Mouse (Mus musculus): ENCODE data around the gene Cbl. TPM values are rescaled to one million over a fixed set of nuclear protein-coding genes. Genes with fewer than 3 reads are reported as not detected.

Gene Cbl
- total RNA-seq, 2 experiments from 2014 or later, result 18.6 to 22.4 TPM

GRCm38 (mm10) chr9:44134851-44135730, 98.8 kb downstream of the Cbl start:
- intact Hi-C loops (cut with DNase I), result no loop called here
- DNase-seq (ENCODE audit: low spot score), result peak; percentile 40

- intact Hi-C loops (cut with DNase I), result no loop called here
- DNase-seq (ENCODE audit: low spot score), result peak; percentile 41
Observed at GRCm38 (mm10) chr9:44134101-44134850, 99.6 kb downstream of the Cbl start, which contains the start of gene Mcam. Gene Mcam, plus strand, starts transcription at chr9:44134469.

DNA sequence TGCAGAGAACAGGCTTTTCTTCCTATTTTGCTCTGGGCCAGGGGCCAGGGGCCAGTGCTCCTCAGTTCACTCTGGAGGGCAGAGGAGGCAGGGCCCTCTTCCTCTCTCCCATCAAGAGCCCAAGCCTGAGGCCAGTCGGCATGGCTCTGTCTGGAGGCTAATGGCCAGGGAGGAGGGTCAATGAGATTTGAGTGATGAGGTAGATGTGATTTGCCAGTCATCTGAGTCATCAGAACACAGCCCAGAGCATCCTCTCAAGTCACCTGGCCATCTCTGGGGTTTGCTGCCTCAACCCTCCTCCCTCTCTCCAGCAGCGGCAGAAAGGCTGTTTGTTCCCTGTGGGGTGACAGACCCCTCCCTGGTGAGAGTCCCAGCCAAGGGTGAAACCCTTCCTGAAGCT, 100.6 kb downstream of the Cbl start:
- DNase-seq (ENCODE audit: low spot score), result no peak

GRCm38 (mm10) chr9:44132200-44132599, 101.6 kb downstream of the Cbl start:
- no peak for DNase-seq (ENCODE audit: low spot score)

More for the DNA sequence above, 100.6 kb downstream of the Cbl start:
- intact Hi-C loops (cut with DNase I), result no loop called here

DNA sequence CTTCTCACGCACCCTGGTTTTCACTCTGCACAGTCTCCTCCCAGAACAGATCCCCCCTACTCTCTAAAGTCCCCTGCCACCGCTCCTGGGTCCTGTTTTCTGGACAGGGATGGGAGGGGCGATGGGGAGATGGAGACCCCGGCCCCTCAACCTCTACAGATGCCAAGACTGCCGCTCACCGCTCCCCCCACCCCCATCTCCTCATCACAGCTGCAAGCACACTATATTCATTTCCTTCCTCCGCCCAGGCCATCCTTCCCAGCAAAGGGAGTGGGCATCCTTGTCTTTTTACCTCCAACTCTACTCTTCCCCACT, 102.6 kb downstream of the Cbl start:
- intact Hi-C loops (cut with DNase I), result no loop called here
- DNase-seq (ENCODE audit: low spot score), result no peak

More at GRCm38 (mm10) chr9:44132200-44132599, 101.6 kb downstream of the Cbl start:
- intact Hi-C loops (cut with DNase I), result no loop called here

GRCm38 (mm10) chr9:44130581-44131275, 103.1 kb downstream of the Cbl start:
- intact Hi-C loops (cut with DNase I), result no loop called here

GRCm38 (mm10) chr9:44130034-44130433, 103.8 kb downstream of the Cbl start:
- intact Hi-C loops (cut with DNase I), result no loop called here
- DNase-seq (ENCODE audit: low spot score), result peak; percentile 84

More at GRCm38 (mm10) chr9:44130581-44131275, 103.1 kb downstream of the Cbl start:
- DNase-seq (ENCODE audit: low spot score), result peak; percentile 35

- no peak for DNase-seq (ENCODE audit: low spot score)
- intact Hi-C loops (cut with DNase I), result loop anchor here (5.0 to 10.0 kb wide), 2 partner anchors 105 to 263 kb away; partner anchors contain the start of gene Cbl
Observed at GRCm38 (mm10) chr9:44129633-44130032, 104.2 kb downstream of the Cbl start.

DNA sequence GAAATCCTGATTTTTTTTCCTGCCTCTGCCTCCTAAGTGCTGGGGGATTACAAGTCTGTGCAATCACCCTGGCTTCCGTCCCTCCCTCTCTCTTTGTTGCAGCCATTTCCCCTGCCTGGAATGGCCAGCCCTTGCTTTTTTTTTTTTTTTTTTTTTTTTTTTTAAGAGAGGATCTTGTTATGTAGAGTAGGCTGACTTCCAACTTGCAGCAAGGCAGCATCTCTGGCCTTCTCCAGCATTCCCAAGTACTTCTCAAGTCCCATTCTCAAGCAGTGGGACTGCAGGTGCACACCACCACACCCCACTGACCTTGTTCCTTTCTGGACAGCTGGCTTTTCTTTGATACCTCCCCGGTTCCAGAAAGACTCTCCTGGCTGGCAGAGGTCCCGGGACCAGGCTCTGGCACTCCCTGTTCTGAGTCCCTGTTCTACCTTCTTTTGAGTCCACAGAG, 106.5 kb downstream of the Cbl start:
- DNase-seq (ENCODE audit: low spot score), result no peak
- intact Hi-C loops (cut with DNase I), result loop anchor here (2.0 to 10.0 kb wide), 3 partner anchors 17 to 265 kb away; partner anchors contain the start of gene Cbl

- no peak for DNase-seq (ENCODE audit: low spot score)
- intact Hi-C loops (cut with DNase I), result loop anchor here (2.0 to 10.0 kb wide), 3 partner anchors 18 to 266 kb away; partner anchors contain the start of gene Cbl
Observed at GRCm38 (mm10) chr9:44126746-44127145, 107.1 kb downstream of the Cbl start.

DNA sequence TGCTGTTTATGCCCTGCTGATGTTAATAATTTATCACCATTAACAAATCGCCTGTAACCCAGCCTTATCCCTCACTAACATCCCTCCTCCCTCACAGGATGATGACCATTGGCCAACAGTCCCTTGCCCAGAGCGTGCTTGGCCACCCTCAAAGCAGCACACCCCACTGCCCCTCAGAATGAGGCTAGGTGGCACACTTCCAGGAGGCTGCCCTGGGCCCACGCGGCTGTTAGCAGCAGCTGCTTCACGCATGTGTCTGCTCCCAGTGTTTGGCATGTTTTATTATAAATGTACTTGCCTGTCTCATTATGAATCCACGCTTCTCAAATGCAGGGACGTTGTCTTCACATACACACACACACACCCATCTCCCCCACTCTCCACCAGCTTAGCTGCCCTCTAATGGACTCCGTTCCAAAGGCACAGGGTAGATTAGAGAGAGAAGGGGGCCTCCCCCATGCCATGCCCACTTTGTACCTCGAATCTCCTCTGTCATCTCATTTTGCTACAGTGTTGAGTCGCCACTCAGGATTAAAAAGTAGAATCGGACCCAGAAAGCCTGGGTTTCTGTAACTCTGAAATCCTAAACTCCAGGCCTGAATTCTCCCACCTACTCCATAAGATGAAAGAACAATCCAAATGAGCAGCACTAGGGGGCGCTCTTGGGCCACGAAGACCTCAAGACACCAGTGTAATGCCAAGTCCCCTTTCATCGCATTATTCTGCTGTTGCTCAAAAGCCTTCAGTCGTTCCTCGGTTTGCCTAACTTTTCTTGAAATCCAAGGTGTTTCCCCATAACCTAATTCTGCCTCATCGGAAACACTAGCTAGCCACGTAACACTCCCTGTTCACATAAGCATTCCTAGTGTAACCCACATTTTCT, 108.1 kb downstream of the Cbl start:
- DNase-seq (ENCODE audit: low spot score), result peak; percentile 63
- intact Hi-C loops (cut with DNase I), result loop anchor here (2.0 to 10.0 kb wide), 3 partner anchors 19 to 267 kb away; partner anchors contain the start of gene Cbl

GRCm38 (mm10) chr9:44125026-44125425, 108.8 kb downstream of the Cbl start:
- intact Hi-C loops (cut with DNase I), result loop anchor here (5.0 to 10.0 kb wide), 2 partner anchors 110 to 267 kb away; partner anchors contain the start of gene Cbl
- no peak for DNase-seq (ENCODE audit: low spot score)

- no peak for DNase-seq (ENCODE audit: low spot score)
- intact Hi-C loops (cut with DNase I), result loop anchor here (10.0 kb wide), 1 partner anchor 110 kb away; the partner anchor contains the start of gene Cbl
Observed at GRCm38 (mm10) chr9:44124317-44124716, 109.5 kb downstream of the Cbl start.

DNA sequence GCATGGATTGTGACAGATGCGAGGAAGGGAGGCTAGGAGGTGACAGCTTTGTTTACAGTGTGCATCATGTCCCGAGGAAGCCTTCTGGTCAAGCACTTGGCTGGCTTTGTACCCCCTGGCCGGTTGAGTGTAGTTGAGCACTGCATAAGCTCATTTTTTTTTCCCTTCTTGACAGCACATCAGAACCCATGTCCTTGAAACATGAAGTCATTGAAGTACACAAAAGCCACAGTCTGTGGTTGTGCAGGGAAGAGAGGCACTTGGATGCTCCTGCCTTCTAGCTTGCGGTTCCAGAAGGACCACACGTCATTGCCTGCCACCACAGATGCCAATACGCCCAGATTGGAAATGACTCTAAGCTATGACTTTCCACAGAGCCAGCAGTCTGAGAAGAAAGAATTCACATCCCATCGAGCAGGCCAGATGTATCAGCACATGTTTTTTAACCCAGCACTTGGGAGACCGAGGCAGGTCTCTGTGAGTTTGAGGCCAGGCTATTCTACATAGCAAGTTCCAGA, 113.8 kb downstream of the Cbl start:
- DNase-seq (ENCODE audit: low spot score), result no peak
- intact Hi-C loops (cut with DNase I), result loop anchor here (10.0 kb wide), 1 partner anchor 115 kb away; the partner anchor contains the start of gene Cbl

GRCm38 (mm10) chr9:44119011-44119410, 114.8 kb downstream of the Cbl start:
- DNase-seq (ENCODE audit: low spot score), result no peak
- intact Hi-C loops (cut with DNase I), result no loop called here

- no peak for DNase-seq (ENCODE audit: low spot score)
- intact Hi-C loops (cut with DNase I), result no loop called here
Observed at GRCm38 (mm10) chr9:44116182-44116581, 117.7 kb downstream of the Cbl start.

- intact Hi-C loops (cut with DNase I), result no loop called here
- no peak for DNase-seq (ENCODE audit: low spot score)
Observed at GRCm38 (mm10) chr9:44115599-44115998, 118.2 kb downstream of the Cbl start.

DNA sequence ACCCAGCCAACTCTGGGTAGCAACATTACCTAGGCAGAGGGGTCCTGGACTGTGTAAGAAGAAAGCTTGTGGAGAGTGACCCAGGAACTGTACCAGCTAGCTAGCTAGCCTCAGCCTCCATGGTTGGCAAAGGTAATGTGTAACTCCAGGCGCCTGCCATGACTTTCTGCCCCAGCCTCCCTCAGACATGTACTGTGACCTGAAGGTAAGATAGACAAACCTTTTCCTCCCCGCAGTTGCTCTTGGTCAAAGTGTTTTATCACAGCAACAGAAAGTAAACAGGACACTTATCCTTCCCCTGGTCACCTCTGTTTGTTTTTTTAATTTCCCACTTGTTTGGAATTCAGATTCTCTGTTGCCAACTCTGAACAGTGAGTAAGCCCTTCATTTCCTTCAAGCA, 119.4 kb downstream of the Cbl start:
- intact Hi-C loops (cut with DNase I), result no loop called here
- no peak for DNase-seq (ENCODE audit: low spot score)

Measured in heart, postnatal 25 days (tissue).